Mouse (Mus musculus): Measurements from ENCODE around the gene Acin1.

GRCm38 (mm10) chr14:54640946-54641304 is 45.8 kb downstream of the Acin1 start, which contains the start of gene Gm17606:
- TF ChIP-seq POLR2A (IDR thresholded peaks at IDR 0.05; ENCODE audit: extremely low read depth, insufficient read depth, low read length) (no peak), CTCF (IDR thresholded peaks at IDR 0.05; ENCODE audit: low read depth, low read length) (no peak)
